9 mouse cellular contexts compared by ENCODE assay signal in the genomic region with DNA sequence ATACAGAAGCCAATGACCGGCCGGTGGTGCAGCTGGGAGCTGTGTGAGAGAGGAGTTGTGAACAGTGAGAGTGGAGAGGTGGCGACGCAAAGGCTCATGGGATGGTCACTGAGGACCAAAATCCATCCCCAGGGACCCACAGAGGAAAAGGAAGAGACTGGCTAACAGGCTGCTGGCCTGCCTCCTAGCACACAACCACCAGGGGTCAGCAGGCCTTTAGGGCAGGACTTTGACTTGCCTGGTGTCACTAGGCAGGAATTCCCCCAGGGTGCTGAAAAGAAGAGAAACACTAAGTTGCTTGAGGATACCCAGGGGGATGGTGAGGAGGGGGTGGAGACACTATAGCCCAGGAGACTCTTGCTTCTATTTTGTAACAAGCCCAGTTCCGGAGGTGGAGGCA. TPM values are rescaled to one million over a fixed set of nuclear protein-coding genes. Genes with fewer than 3 reads are reported as not detected.
DNase-seq lines count a peak whose midpoint lies in the region; ATAC-seq and TF ChIP-seq lines count a peak whose summit lies in the region.
"Had no signal": no experiment of that assay in that cellular context is flagged by ENCODE, and none has a peak within 500 bp of the region (broad histone marks: within the 10 kb centered on the region; RNA-seq: fewer than 3 reads in every experiment).

No protein-coding gene starts in this region.

- intact Hi-C loops in heart, adult 2 months (cut with DNase I) = no loop called here

- ATAC-seq in liver, embryonic 14.5 days (ENCODE audit: insufficient read depth) = no peak

- H3K27me3 ChIP-seq in heart, adult 2 months (ENCODE audit: control insufficient read depth, insufficient read depth, low read length) = peaks cover 2% of the 10 kb centered on the region; the same call in 1 of the 2 replicates
- H3K27me3 ChIP-seq in liver, embryonic 14.5 days (ENCODE audit: control insufficient read depth, insufficient read depth, low read length) = peaks cover 8% of the 10 kb centered on the region
- H3K27me3 ChIP-seq in spleen, adult 2 months (ENCODE audit: control insufficient read depth, insufficient read depth, low read length) = peaks cover 11% of the 10 kb centered on the region

- TF ChIP-seq POLR2A in heart, adult 2 months (IDR thresholded peaks at IDR 0.05; ENCODE audit: insufficient read depth, low read depth, low read length) = no peak
- TF ChIP-seq POLR2A in spleen, adult 2 months (IDR thresholded peaks at IDR 0.05; ENCODE audit: low read depth, low read length) = no peak

- DNase-seq in cerebellum, postnatal 14 days = peak; percentile 30 to 59
- no peak for DNase-seq in cerebellum, postnatal 36 days
- DNase-seq in urinary bladder, postnatal 14 days (ENCODE audit: low spot score) = peak; percentile 34
- no peak for DNase-seq in urinary bladder, postnatal 4 days (ENCODE audit: low spot score in 2 of 2)
- peak; percentile 57 to 63 for DNase-seq in heart, adult 2 months
- peak in 1 of 3 experiments; percentile 53 for DNase-seq in liver, embryonic 14.5 days (ENCODE audit: low read depth in 3 of 3, low spot score in 3 of 3)
- peak in 1 of 2 experiments; percentile 24 for DNase-seq in spleen, adult 2 months (ENCODE audit: low read depth in 1 of 2, low spot score in 2 of 2)
- DNase-seq in T-cell, adult 2 months (ENCODE audit: low spot score) = no peak

- peaks cover 6% of the 10 kb centered on the region for H3K4me1 ChIP-seq in heart, adult 2 months (ENCODE audit: control insufficient read depth, insufficient read depth, low read length)
- peaks cover 15 to 22% of the 10 kb centered on the region in 2 experiments for H3K4me1 ChIP-seq in liver, embryonic 14.5 days (replicated peaks; ENCODE audit: control insufficient read depth in 2 of 2, insufficient read depth in 2 of 2, low read length in 1 of 2)
- peaks cover 7% of the 10 kb centered on the region; the same call in 1 of the 2 replicates for H3K4me1 ChIP-seq in spleen, adult 2 months (ENCODE audit: control insufficient read depth, insufficient read depth, insufficient read length)

- TF ChIP-seq EP300 in heart, adult 2 months (IDR thresholded peaks at IDR 0.05; ENCODE audit: insufficient read depth, low read depth, low read length) = 0 out of 2 replicates have a peak, but pooled peaks have one; percentile 19
- TF ChIP-seq EP300 in liver, embryonic 14.5 days (IDR thresholded peaks at IDR 0.05; ENCODE audit: low read depth) = no peak

- no peaks in the 10 kb centered on the region for H3K36me3 ChIP-seq in heart, adult 2 months (ENCODE audit: control insufficient read depth, insufficient read depth, low read length)
- H3K36me3 ChIP-seq in liver, embryonic 14.5 days (replicated peaks; ENCODE audit: control insufficient read depth, insufficient read depth, low read depth) = peaks cover 53% of the 10 kb centered on the region
- peaks cover 39% of the 10 kb centered on the region for H3K36me3 ChIP-seq in spleen, adult 2 months (ENCODE audit: control insufficient read depth, insufficient read depth, low read length)

- H3K79me2 ChIP-seq in heart, adult 2 months (replicated peaks; ENCODE audit: control insufficient read depth, insufficient read depth, low read length) = no peaks in the 10 kb centered on the region

- no peaks in the 10 kb centered on the region for H3K9me3 ChIP-seq in liver, embryonic 14.5 days (ENCODE audit: control insufficient read depth, low read length)
- H3K9me3 ChIP-seq: stomach, embryonic 15.5 days had no signal

- no peak overlapping the region for H3K27ac ChIP-seq in heart, adult 2 months
- H3K27ac ChIP-seq in liver, embryonic 14.5 days = no peak overlapping the region
- H3K27ac ChIP-seq in spleen, adult 2 months (ENCODE audit: insufficient read depth, low read length) = no peak overlapping the region
- H3K27ac ChIP-seq: stomach, embryonic 15.5 days had no signal

- WGBS in heart, adult 2 months = 49% methylated on average over 5 of the region's 5 CpGs
- WGBS in liver, embryonic 14.5 days (ENCODE audit: insufficient replicate concordance) = 49% methylated on average over 5 of the region's 5 CpGs
- WGBS in spleen, adult 2 months = 82% methylated on average over 5 of the region's 5 CpGs

- no peak overlapping the region for H3K4me3 ChIP-seq in heart, adult 2 months
- H3K4me3 ChIP-seq in liver, embryonic 14.5 days (ENCODE audit: insufficient read depth in 1 of 2, low read depth in 2 of 2, low read length in 2 of 2) = peak overlapping the region; percentile 79 to 93
- no peak overlapping the region for H3K4me3 ChIP-seq in spleen, adult 2 months (ENCODE audit: extremely low read depth, insufficient read depth, insufficient read length)
- H3K4me3 ChIP-seq: stomach, embryonic 15.5 days had no signal

- TF ChIP-seq CTCF in heart, adult 2 months (IDR thresholded peaks at IDR 0.05) = peak; percentile 70
- TF ChIP-seq CTCF in liver, embryonic 14.5 days (IDR thresholded peaks at IDR 0.05; ENCODE audit: low read depth) = peak; percentile 96
- TF ChIP-seq CTCF in spleen, adult 2 months (IDR thresholded peaks at IDR 0.05; ENCODE audit: extremely low read depth, insufficient read depth, insufficient read length, insufficient replicate concordance) = peak; percentile 39; the same call in 1 of the 2 replicates

- H3K9ac ChIP-seq in heart, adult 2 months (ENCODE audit: low read depth, low read length) = no peak overlapping the region
- peak overlapping the region; percentile 97 for H3K9ac ChIP-seq in liver, embryonic 14.5 days (replicated peaks)
- H3K9ac ChIP-seq: stomach, embryonic 15.5 days had no signal

- H3K4me2 ChIP-seq in liver, embryonic 14.5 days (ENCODE audit: low read depth) = peak overlapping the region; percentile 81
- H3K4me2 ChIP-seq: stomach, embryonic 15.5 days had no signal

RNA-seq across cellular contexts. Expression of a gene that starts 2.0 kb away (rescaled TPM):
- under 1 TPM; 0.70 to 0.86 TPM for total RNA-seq in heart, adult 2 months (2021)
- polyA plus RNA-seq in heart, adult 2 months (2012; rRNA removed) = 0.70 and 0.73 TPM in 2 replicates
- 26.7 and 32.8 TPM in 2 replicates for polyA plus RNA-seq in liver, embryonic 14.5 days (2012; rRNA removed)
- 25.4 and 26.5 TPM in 2 replicates for polyA plus RNA-seq in liver, embryonic 14.5 days (2014; fragmentation: Nextera tagmentation; extraction: Ambion mirVana)
- 14.3 and 18.7 TPM in 2 replicates for polyA plus RNA-seq in spleen, adult 2 months (2012; rRNA removed)

RNA-seq across cellular contexts. Expression of a gene that starts 7.5 kb away (rescaled TPM):
- total RNA-seq in heart, adult 2 months (2021) = 100 to 1,000 TPM; 113 to 114 TPM
- 89.9 and 102 TPM in 2 replicates for polyA plus RNA-seq in heart, adult 2 months (2012; rRNA removed)
- 190 and 276 TPM in 2 replicates for polyA plus RNA-seq in liver, embryonic 14.5 days (2012; rRNA removed)
- polyA plus RNA-seq in liver, embryonic 14.5 days (2014; fragmentation: Nextera tagmentation; extraction: Ambion mirVana) = 422 and 434 TPM in 2 replicates
- 99.8 and 117 TPM in 2 replicates for polyA plus RNA-seq in spleen, adult 2 months (2012; rRNA removed)

RNA-seq across cellular contexts. Expression of a gene that starts 58.8 kb away (rescaled TPM):
- total RNA-seq in heart, adult 2 months (2021) = 10 to 100 TPM; 24.8 to 27.6 TPM
- polyA plus RNA-seq in heart, adult 2 months (2012; rRNA removed) = 19.2 and 25.2 TPM in 2 replicates
- polyA plus RNA-seq in liver, embryonic 14.5 days (2012; rRNA removed) = 31.8 and 47.7 TPM in 2 replicates
- polyA plus RNA-seq in liver, embryonic 14.5 days (2014; fragmentation: Nextera tagmentation; extraction: Ambion mirVana) = 66.0 and 68.3 TPM in 2 replicates
- polyA plus RNA-seq in spleen, adult 2 months (2012; rRNA removed) = 33.2 and 33.6 TPM in 2 replicates

RNA-seq across cellular contexts. Expression of a gene that starts 58.9 kb away (rescaled TPM):
- total RNA-seq in heart, adult 2 months (2021) = 10 to 100 TPM; 59.7 to 68.1 TPM
- polyA plus RNA-seq in heart, adult 2 months (2012; rRNA removed) = 19.5 and 31.2 TPM in 2 replicates
- 32.3 and 50.1 TPM in 2 replicates for polyA plus RNA-seq in liver, embryonic 14.5 days (2012; rRNA removed)
- polyA plus RNA-seq in liver, embryonic 14.5 days (2014; fragmentation: Nextera tagmentation; extraction: Ambion mirVana) = 129 and 132 TPM in 2 replicates
- polyA plus RNA-seq in spleen, adult 2 months (2012; rRNA removed) = 6.9 and 7.4 TPM in 2 replicates

Comparison
In these comparisons a context has a peak if more than half of its experiments do, and no peak if none do; other contexts are left out.
1. DNase-seq: peak in cerebellum, postnatal 14 days (2 of 2), urinary bladder, postnatal 14 days (single experiment) and heart, adult 2 months (2 of 2); none in cerebellum, postnatal 36 days (0 of 2), urinary bladder, postnatal 4 days (0 of 2) and T-cell, adult 2 months (single experiment).
2. H3K4me3 ChIP-seq: peak in liver, embryonic 14.5 days (2 of 2); none in heart, adult 2 months (single experiment) and spleen, adult 2 months (single experiment).
3. CTCF ChIP-seq: peak in every context shown above with its lines; median percentile 96 in liver, embryonic 14.5 days; 70 in heart, adult 2 months; 39 in spleen, adult 2 months.